Mouse (Mus musculus) neutrophil, adult 5-6 weeks (primary cell): ENCODE measurements around the gene Spag9. TPM values are rescaled to one million over a fixed set of nuclear protein-coding genes. Genes with fewer than 3 reads are reported as not detected.
"Not testable (repeated sequence)": the region's sequence is repeated elsewhere in the genome, so short reads cannot be mapped to it uniquely, and the experiment has no call there.

Experiments used
- ATAC-seq: fragments of 151-379, 151-347 bp; 2 replicates; pipeline ENCODE4 v1.8.0; 2017; ENCODE audit warnings: mild to moderate bottlenecking, moderate TSS enrichment; ENCODE audit not compliant: insufficient number of reproducible peaks, poor library complexity, low FRiP score, severe bottlenecking; ENCODE audit errors: extremely low read depth
- total RNA-seq: library from RNA; stranded (forward); fragments of 200-1000 nt; gene quantifications from 2 replicates; pipeline ENCODE4 v1.2.3, GENCODE M21; 2017

Spag9 gene
- total RNA-seq, 1 experiment from 2014 or later = 187 TPM

DNA sequence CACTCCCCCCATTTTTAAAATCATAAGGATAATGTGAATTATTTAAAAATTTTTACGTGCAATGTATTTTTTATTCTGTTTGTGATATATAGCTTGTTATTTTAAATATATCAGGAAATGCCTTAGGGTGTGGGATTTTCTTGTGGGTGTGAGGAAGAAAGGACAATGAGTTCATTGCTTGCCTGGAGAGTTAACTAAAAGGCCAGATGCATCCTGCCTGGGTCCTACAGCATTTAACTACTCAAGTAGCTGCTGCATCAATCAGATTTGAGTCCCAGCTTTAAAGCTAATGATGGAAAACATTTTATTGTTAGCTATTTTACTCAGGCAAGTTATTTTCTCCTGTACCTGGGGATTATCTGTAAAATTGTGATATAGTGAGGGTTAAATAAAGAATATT is 45.6 kb downstream of the Spag9 start:
- no peak for ATAC-seq

DNA sequence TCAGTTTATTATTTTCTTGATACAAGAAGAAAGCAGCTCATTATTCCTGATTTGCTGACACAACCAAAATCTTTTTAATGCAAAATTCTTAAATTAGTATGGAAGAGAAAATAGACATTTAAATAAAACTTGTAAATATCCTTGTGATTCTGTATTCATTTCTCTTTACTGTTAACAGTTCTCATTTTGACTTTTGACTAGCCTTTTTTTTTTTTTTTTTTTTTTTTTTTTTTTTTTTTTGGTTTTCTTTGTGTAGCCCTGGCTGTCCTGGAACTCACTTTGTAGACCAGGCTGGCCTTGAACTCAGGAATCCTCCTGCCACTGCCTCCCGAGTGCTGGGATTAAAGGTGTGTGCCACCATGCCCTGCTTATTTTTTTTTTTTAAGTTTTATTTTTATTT is 46.4 kb downstream of the Spag9 start:
- not testable (repeated sequence) for ATAC-seq

DNA sequence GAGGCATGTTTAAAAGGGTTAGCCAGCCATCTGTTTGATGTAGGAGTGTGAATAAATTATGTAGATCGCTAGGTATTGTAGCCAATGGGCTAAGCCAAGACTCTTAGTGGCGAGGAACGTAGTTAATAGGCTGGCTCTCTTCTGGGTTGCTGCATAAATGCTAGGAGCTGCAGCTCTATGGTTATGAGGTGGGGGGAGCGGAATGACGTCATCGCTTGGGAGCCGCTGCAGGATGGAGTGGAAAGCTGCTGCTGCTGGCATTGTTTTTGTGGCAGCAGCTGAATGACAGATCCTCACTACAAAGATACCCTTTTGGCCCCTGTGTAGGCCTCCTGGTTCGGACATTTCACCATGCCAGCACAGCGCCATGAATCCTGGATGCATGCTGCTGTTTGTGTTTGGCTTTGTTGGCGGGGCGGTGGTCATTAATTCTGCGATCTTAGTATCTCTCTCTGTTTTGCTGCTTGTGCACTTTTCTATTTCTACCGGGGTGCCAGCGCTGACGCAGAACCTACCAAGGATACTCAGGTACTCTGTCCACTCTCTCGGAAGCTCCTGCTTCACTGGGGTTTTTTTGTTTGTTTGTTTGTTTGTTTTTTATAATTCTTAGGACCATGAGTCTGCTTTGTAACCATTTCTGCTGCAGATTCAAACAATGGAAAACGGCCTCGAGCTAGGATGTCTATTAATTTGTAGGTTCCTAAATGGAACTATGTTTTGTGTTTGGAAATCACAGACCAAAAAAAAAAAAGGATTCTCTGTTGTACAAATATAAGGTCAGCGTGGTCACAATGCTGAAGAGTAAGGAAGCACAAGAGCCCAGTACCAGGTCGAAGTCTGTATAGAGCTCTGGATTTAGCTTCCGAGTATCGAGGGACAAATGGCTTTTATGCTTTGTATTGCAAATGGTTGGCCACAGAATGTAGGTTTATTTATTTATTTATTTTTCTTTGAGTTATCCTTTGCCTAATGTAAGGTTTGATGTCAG is 48.4 kb downstream of the Spag9 start:
- ATAC-seq = no peak

GRCm38 (mm10) chr11:94045016-94045415 is 49.1 kb downstream of the Spag9 start:
- ATAC-seq = no peak

- no peak for ATAC-seq
These were observed 51.4 kb downstream of the Spag9 start for GRCm38 (mm10) chr11:94047288-94047687.

- ATAC-seq = no peak
These were observed 58.3 kb downstream of the Spag9 start for GRCm38 (mm10) chr11:94054176-94054575.

- no peak for ATAC-seq
These were observed 59.0 kb downstream of the Spag9 start for GRCm38 (mm10) chr11:94054901-94055300.

DNA sequence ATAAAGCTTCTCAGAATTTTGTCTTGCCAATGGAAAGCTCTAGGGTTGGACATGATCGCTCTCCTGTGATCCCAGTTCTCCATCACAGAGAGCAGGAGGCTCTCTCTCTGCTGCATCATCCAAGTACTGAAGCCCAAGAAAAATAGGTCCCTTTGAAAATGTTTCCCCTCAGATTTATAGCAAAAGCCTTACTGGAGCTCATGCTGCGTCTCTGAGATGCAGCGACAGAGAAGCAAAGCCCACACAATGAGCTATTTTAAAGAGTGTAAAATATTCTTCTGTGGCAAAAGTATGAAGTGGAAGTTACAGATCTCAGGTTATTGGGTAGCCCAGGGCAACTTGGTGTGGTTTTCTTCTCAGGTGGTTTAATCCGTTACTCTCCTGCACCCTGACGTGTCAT is 68.0 kb downstream of the Spag9 start:
- no peak for ATAC-seq

DNA sequence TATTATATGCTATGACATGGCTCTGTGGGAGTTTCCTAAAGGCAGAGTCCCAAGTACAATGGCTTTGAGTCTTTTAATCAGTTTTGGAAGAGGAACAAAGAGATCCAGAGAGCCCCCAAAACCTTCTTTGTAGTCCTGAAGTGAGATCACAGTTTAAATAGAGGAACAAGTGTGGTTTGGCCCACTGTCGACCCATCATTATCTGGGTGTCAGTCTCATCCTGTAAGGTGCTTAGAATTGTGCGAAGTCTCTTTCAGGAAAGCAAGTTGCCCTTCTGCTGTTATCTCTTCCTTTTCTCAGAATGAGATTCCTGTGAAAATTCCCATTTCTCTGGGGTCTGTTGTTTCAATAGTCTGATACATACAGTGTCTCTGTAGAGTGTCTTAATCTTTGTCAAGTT is 74.6 kb downstream of the Spag9 start:
- ATAC-seq = no peak

DNA sequence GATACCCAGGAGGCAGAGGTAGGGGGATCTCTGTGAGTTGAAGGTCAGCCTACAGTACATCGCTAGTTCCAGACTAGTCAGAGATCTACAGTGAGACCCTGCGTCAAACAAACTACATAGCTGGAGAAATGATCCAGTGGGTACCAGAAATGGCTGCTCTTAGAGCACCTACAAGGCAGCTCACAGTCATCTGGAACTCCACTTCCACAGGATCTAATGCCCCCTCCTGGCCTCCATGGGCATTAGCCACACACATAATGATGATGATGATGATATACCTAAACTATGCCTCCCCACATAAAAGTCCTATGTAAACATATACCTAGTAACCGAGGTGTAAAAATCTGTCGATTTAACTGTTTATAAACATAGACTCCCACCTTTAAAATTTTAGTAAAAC is 77.4 kb downstream of the Spag9 start:
- 0 out of 2 replicates have a peak, but pooled peaks have one; percentile 33 for ATAC-seq

GRCm38 (mm10) chr11:94086966-94087365 is 91.1 kb downstream of the Spag9 start:
- peak; percentile 87 for ATAC-seq

DNA sequence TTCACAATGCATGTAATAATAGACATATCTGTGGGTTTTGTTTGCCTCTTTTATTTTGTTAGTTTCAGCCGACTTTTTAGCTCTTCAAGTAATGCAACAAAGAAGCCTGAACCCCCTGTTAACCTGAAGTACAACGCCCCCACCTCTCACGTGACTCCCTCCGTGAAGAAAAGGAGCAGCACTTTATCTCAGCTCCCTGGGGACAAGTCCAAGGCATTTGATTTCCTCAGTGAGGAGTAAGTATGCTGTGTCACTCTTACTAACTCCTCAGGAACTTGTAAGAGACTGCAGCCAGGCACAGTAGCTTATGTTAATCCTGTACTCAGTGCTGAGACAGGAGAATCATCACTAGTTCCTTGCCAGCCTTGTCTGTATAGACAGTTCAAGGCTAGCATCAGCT is 94.6 kb downstream of the Spag9 start:
- ATAC-seq = no peak

DNA sequence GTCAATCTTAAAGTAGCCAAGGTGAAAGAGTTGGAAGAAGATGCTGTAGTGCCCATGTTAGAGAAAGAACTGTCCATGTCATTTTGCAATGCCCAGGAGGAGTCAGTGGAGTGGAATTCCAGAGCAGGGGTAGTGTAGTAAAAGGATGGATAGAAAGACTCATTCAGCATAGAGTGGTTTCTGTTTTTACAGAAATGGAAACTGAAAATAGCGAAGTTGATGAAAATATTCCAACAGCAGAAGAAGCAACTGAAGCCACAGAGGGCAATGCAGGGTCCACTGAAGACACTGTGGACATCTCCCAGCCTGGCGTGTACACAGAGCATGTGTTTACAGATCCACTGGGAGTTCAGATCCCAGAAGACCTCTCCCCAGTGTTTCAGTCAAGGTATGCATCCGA is 101.6 kb downstream of the Spag9 start:
- no peak for ATAC-seq

GRCm38 (mm10) chr11:94098840-94099239 is 102.9 kb downstream of the Spag9 start:
- ATAC-seq = no peak

DNA sequence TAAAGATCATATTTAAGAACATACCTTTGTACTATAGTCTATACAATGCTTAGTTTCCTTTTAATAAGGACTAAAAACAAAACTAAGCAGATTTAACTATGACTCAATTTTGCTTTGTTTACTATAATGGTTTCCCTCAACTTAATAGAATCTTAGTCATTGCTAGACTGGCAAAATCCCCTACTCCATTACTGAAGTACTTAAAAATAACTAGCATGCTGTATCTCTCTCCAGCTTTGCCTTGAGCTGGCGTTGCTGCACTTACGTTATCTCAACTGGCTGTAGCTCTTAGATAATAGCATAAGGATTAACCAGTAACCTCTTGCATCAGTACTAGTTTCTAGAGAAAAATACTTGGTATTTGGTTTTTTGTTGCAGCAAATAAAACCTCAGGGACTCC is 117.9 kb downstream of the Spag9 start:
- ATAC-seq = no peak

DNA sequence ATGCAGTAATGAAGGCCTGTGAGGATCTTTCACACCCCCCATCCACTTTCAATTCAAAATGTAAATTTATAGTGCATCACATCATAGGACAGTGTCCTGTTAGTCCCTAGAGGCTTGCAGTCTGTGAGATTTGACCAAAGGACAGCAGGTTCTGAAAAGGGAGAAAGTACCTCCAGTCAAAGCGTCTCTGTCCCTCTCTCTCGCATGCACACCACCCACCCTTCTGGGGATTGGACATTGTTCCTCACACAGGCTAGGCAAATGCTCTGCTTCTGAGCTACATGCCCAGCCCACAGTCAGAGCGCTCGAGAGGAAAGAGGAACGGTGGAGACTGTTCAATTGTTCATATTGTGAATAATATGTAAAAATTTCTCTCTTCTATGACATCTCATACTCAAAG is 119.5 kb downstream of the Spag9 start:
- ATAC-seq = no peak

GRCm38 (mm10) chr11:94116655-94117054 is 120.8 kb downstream of the Spag9 start:
- no peak for ATAC-seq

GRCm38 (mm10) chr11:94117836-94118235 is 121.9 kb downstream of the Spag9 start:
- no peak for ATAC-seq

DNA sequence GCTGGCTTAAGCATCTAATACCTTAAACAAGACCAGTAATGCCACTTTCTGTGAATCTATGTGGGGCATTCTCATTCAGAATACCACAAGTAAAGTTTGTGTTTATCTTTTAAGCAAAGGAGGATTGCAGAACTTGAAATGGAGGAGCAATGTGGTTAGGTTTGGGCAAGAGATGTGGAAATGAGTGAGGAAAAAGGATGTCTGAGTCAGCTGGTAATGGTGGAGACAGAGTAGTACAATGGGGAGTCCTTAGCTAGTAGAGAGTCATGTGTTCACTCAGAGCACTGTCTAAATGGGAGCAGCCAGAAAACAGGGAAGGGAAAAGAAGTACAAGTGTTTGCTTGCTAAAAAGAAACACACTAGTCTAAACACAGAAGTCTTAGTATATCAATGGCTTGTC is 122.7 kb downstream of the Spag9 start:
- ATAC-seq = no peak

GRCm38 (mm10) chr11:94120690-94121089 is 124.8 kb downstream of the Spag9 start:
- ATAC-seq = no peak

DNA sequence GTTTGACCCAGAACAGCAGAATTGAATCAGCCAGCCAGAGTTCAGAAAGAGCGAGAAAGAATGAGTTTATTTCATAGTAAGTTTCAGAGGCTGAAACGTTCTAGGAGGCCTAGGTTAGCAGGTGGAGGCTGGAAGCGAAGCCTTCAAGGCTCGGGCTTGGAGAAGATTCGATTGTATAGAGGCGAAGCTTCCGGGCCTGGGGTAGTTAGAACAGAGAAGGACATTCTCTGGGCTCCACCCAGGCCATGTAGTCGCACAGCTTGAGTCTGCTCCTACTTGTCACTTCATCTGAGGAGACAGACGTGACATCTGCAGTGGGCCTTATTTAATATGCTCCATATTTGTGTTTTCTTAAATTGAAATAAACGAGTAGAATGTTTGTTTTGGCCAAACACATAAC is 125.6 kb downstream of the Spag9 start:
- no peak for ATAC-seq
